Mouse (Mus musculus) heart, postnatal 0 days (tissue): ENCODE data around the gene Prune2.

ENCODE experiments used
- CTCF ChIP-seq: IDR thresholded peaks from 2 replicates; pipeline ENCODE4 v1.5.1; 2016; ENCODE audit warnings: antibody characterized with exemption, control low read depth, low read depth
- EP300 ChIP-seq: IDR thresholded peaks from 2 replicates; pipeline ENCODE4 v1.6.1; 2016; ENCODE audit warnings: antibody characterized with exemption, low read depth

- TF ChIP-seq EP300: no peak
- no peak for TF ChIP-seq CTCF
Measured at GRCm38 (mm10) chr19:17151781-17152180, 195.9 kb downstream of the Prune2 start.
